Mouse (Mus musculus) MEL (cell line): Measurements from ENCODE around the gene Efcab10. TPM values are rescaled to one million over a fixed set of nuclear protein-coding genes. Genes with fewer than 3 reads are reported as not detected.

Experiments
- DNase-seq: peaks from one replicate; pipeline ENCODE4 v3.0.0; 2011; ENCODE audit warnings: low read depth, low spot score
- H3K27ac ChIP-seq: 2 replicates; pipeline ENCODE4 v1.5.1; 2012; ENCODE audit warnings: low read depth, mild to moderate bottlenecking, control low read depth, low read length, moderate library complexity; ENCODE audit not compliant: control insufficient read depth
- H3K27me3 ChIP-seq, 2 experiments: fragments of 150-350 bp in 1 of 2; sonication (generic) in 1 of 2; 2 replicates each; pipeline ENCODE4 v1.6.1; 2012; ENCODE audit warnings: low read length in 2 of 2, mild to moderate bottlenecking in 2 of 2, improper control_type of control experiment in 1 of 2, moderate library complexity in 1 of 2; ENCODE audit not compliant: insufficient read depth in 2 of 2, control insufficient read depth in 1 of 2
- H3K36me3 ChIP-seq, 2 experiments: 2 replicates each; pipeline ENCODE4 v1.6.1; 2012 to 2014; ENCODE audit warnings: low read length in 2 of 2, improper control_type of control experiment in 1 of 2, inconsistent platforms in 1 of 2, mild to moderate bottlenecking in 1 of 2; ENCODE audit not compliant: insufficient read depth in 2 of 2, control insufficient read depth in 1 of 2
- H3K4me1 ChIP-seq, 2 experiments: fragments of 150-350 bp in 1 of 2; sonication (generic) in 1 of 2; 2 replicates each; pipeline ENCODE4 v1.6.1; 2012; ENCODE audit warnings: low read length in 2 of 2, improper control_type of control experiment in 1 of 2, mild to moderate bottlenecking in 1 of 2; ENCODE audit not compliant: insufficient read depth in 2 of 2, control insufficient read depth in 1 of 2
- H3K4me3 ChIP-seq, 2 experiments: fragments of 150-350 bp in 1 of 2; sonication (generic) in 1 of 2; 2 replicates each; pipeline ENCODE4 v1.5.1; 2012; ENCODE audit warnings: low read depth in 2 of 2, low read length in 2 of 2, mild to moderate bottlenecking in 2 of 2, moderate library complexity in 2 of 2, control low read depth in 1 of 2, improper control_type of control experiment in 1 of 2; ENCODE audit not compliant: control insufficient read depth in 1 of 2, insufficient read depth in 1 of 2
- H3K79me2 ChIP-seq: 2 replicates; pipeline ENCODE4 v1.6.1; 2012; ENCODE audit warnings: mild to moderate bottlenecking, low read length, moderate library complexity; ENCODE audit not compliant: control insufficient read depth, poor library complexity, insufficient read depth
- H3K9ac ChIP-seq: 2 replicates; pipeline ENCODE4 v1.6.1; 2012; ENCODE audit warnings: low read depth, mild to moderate bottlenecking, control low read depth, low read length, moderate library complexity; ENCODE audit not compliant: control insufficient read depth, poor library complexity, severe bottlenecking
- H3K9me3 ChIP-seq: fragments of 150-350 bp; sonication (generic); replicated peaks from 2 replicates; pipeline ENCODE4 v1.6.1; 2012; ENCODE audit warnings: mild to moderate bottlenecking, low read length, improper control_type of control experiment, moderate library complexity; ENCODE audit not compliant: insufficient read depth
- BHLHE40 ChIP-seq: IDR thresholded peaks from 2 replicates; pipeline ENCODE4 v1.6.1; 2012; ENCODE audit warnings: low read depth, mild to moderate bottlenecking, inconsistent platforms, low read length, improper control_type of control experiment, borderline replicate concordance
- CHD2 ChIP-seq: IDR thresholded peaks from 2 replicates; pipeline ENCODE4 v1.6.1; 2011; ENCODE audit warnings: low read length, improper control_type of control experiment
- CTCF ChIP-seq, 3 experiments: IDR thresholded peaks in 2 of 3; conservative IDR thresholded peaks in 1 of 3; 2 replicates each; pipeline ENCODE4 v1.5.1; 2011 to 2012; ENCODE audit warnings: low read length in 3 of 3, low read depth in 2 of 3, mild to moderate bottlenecking in 2 of 3, improper control_type of control experiment in 1 of 3, inconsistent platforms in 1 of 3, mixed read lengths in 1 of 3, moderate library complexity in 1 of 3; ENCODE audit not compliant: control insufficient read depth in 1 of 3, insufficient read depth in 1 of 3, poor library complexity in 1 of 3, severe bottlenecking in 1 of 3
- EP300 ChIP-seq, 2 experiments: IDR thresholded peaks; 2 replicates each; pipeline ENCODE4 v1.6.1; 2011; ENCODE audit warnings: improper control_type of control experiment in 2 of 2, low read length in 2 of 2, low read depth in 1 of 2, mild to moderate bottlenecking in 1 of 2
- ETS1 ChIP-seq: IDR thresholded peaks from 2 replicates; pipeline ENCODE4 v1.6.1; 2012; ENCODE audit warnings: low read depth, mild to moderate bottlenecking, inconsistent platforms, low read length, improper control_type of control experiment, moderate library complexity
- GABPA ChIP-seq: IDR thresholded peaks from 2 replicates; pipeline ENCODE4 v1.6.1; 2012; ENCODE audit warnings: low read depth, mild to moderate bottlenecking, inconsistent platforms, low read length, improper control_type of control experiment, moderate library complexity
- GATA1 ChIP-seq: IDR thresholded peaks from 2 replicates; pipeline ENCODE4 v1.6.1; 2011; ENCODE audit warnings: low read depth, low read length, improper control_type of control experiment
- HCFC1 ChIP-seq: IDR thresholded peaks from 2 replicates; pipeline ENCODE4 v1.6.1; 2012; ENCODE audit warnings: low read depth, mild to moderate bottlenecking, inconsistent platforms, low read length, improper control_type of control experiment, moderate library complexity
- MAX ChIP-seq: IDR thresholded peaks from 2 replicates; pipeline ENCODE4 v1.6.1; 2011; ENCODE audit warnings: low read length, improper control_type of control experiment
- MXI1 ChIP-seq: IDR thresholded peaks from 2 replicates; pipeline ENCODE4 v1.6.1; 2011; ENCODE audit warnings: mild to moderate bottlenecking, low read depth, low read length, improper control_type of control experiment
- MYB ChIP-seq: IDR thresholded peaks from 2 replicates; pipeline ENCODE4 v1.6.1; 2011; ENCODE audit warnings: mild to moderate bottlenecking, low read depth, low read length, improper control_type of control experiment
- MYC ChIP-seq: IDR thresholded peaks from 2 replicates; pipeline ENCODE4 v1.6.1; 2011; ENCODE audit warnings: low read depth, mild to moderate bottlenecking, low read length, improper control_type of control experiment, moderate library complexity
- NELFE ChIP-seq: IDR thresholded peaks from 2 replicates; pipeline ENCODE4 v1.6.1; 2011; ENCODE audit warnings: low read depth, low read length, improper control_type of control experiment
- POLR2AphosphoS5 ChIP-seq: IDR thresholded peaks from 2 replicates; pipeline ENCODE4 v1.6.1; 2012; ENCODE audit warnings: low read depth, borderline replicate concordance, mild to moderate bottlenecking, inconsistent platforms, low read length, moderate library complexity, mixed read lengths
- RAD21 ChIP-seq: IDR thresholded peaks from 2 replicates; pipeline ENCODE4 v1.6.1; 2011; ENCODE audit warnings: mild to moderate bottlenecking, low read depth, low read length, improper control_type of control experiment
- RCOR1 ChIP-seq: IDR thresholded peaks from 2 replicates; pipeline ENCODE4 v1.6.1; 2012; ENCODE audit warnings: low read depth, mild to moderate bottlenecking, inconsistent platforms, low read length, improper control_type of control experiment
- SIN3A ChIP-seq: IDR thresholded peaks from 2 replicates; pipeline ENCODE4 v1.6.1; 2012; ENCODE audit warnings: low read length, improper control_type of control experiment, inconsistent platforms
- SMC3 ChIP-seq: IDR thresholded peaks from 2 replicates; pipeline ENCODE4 v1.6.1; 2011; ENCODE audit warnings: low read depth, low read length, improper control_type of control experiment
- TAL1 ChIP-seq: IDR thresholded peaks from 2 replicates; pipeline ENCODE4 v1.6.1; 2012; ENCODE audit warnings: mild to moderate bottlenecking, inconsistent platforms, low read length, moderate library complexity, mixed read lengths
- TBP ChIP-seq: IDR thresholded peaks from 2 replicates; pipeline ENCODE4 v1.8.0; 2011; ENCODE audit warnings: low read depth, low read length, improper control_type of control experiment
- TCF12 ChIP-seq: IDR thresholded peaks from 2 replicates; pipeline ENCODE4 v1.6.1; 2014; ENCODE audit warnings: low read depth, mild to moderate bottlenecking, inconsistent platforms, low read length, improper control_type of control experiment, moderate library complexity
- UBTF ChIP-seq: IDR thresholded peaks from 2 replicates; pipeline ENCODE4 v1.6.1; 2012; ENCODE audit warnings: low read depth, mild to moderate bottlenecking, inconsistent platforms, low read length, improper control_type of control experiment, moderate library complexity, borderline replicate concordance; ENCODE audit not compliant: insufficient read depth
- USF1 ChIP-seq: IDR thresholded peaks from 2 replicates; pipeline ENCODE4 v1.6.1; 2014; ENCODE audit warnings: low read depth, mild to moderate bottlenecking, inconsistent platforms, low read length, improper control_type of control experiment, moderate library complexity
- USF2 ChIP-seq, 2 experiments: IDR thresholded peaks; 2 replicates each; pipeline ENCODE4 v1.6.1; 2011 to 2012; ENCODE audit warnings: improper control_type of control experiment in 2 of 2, low read length in 2 of 2, borderline replicate concordance in 1 of 2, inconsistent platforms in 1 of 2, low read depth in 1 of 2, mild to moderate bottlenecking in 1 of 2; ENCODE audit not compliant: insufficient read depth in 1 of 2
- ZC3H11A ChIP-seq: IDR thresholded peaks from 2 replicates; pipeline ENCODE4 v1.6.1; 2012; ENCODE audit warnings: low read depth, mild to moderate bottlenecking, inconsistent platforms, low read length, improper control_type of control experiment
- ZMIZ1 ChIP-seq: IDR thresholded peaks from 2 replicates; pipeline ENCODE4 v1.6.1; 2012; ENCODE audit warnings: low read depth, mild to moderate bottlenecking, inconsistent platforms, low read length, improper control_type of control experiment, moderate library complexity
- polyA plus RNA-seq, 2 experiments: library from polyadenylated mRNA; stranded (reverse) in 1 of 2; unstranded in 1 of 2; fragments of >175 nt in 1 of 2; fragments of >200 nt in 1 of 2; gene quantifications; 2 replicates each; pipeline versions ENCODE4 v1.2.1 to v1.2.4; 2012; ENCODE audit warnings: low replicate concordance in 2 of 2, low read depth in 1 of 2; ENCODE audit not compliant: insufficient read length in 2 of 2, insufficient read depth in 1 of 2, missing spikeins in 1 of 2
- total RNA-seq: library from RNA; depleted of rRNA; stranded (reverse); fragments of 300-350 nt; gene quantifications from 2 replicates; pipeline ENCODE4 v1.2.3, GENCODE M21; 2012

Gene Efcab10
- total and polyA plus RNA-seq, 3 experiments, result not detected

GRCm38 (mm10) chr12:33390844-33391560, 3.7 kb upstream of the Efcab10 start:
- H3K4me3 ChIP-seq, result no peak overlapping the region
- no peaks in the 10 kb centered on the region; a peak in 3 of 4 replicates for H3K27me3 ChIP-seq
- no peaks in the 10 kb centered on the region for H3K79me2 ChIP-seq
- DNase-seq, result peak; percentile 24
- no peak for TF ChIP-seq SIN3A
- TF ChIP-seq CHD2, result no peak
- TF ChIP-seq HCFC1, result no peak
- TF ChIP-seq RAD21, result peak; percentile 34
- TF ChIP-seq GATA1, result no peak
- no peak for TF ChIP-seq TCF12
- peak; percentile 11; the same call in 1 of the 2 replicates for TF ChIP-seq SMC3
- no peak for TF ChIP-seq TBP
- TF ChIP-seq CTCF (IDR thresholded peaks at IDR 0.05 in 2 of 3, conservative IDR thresholded peaks at IDR 0.05 in 1 of 3; ENCODE audit: control insufficient read depth in 1 of 3, insufficient read depth in 1 of 3, low read depth in 2 of 3, low read length in 3 of 3, poor library complexity in 1 of 3, severe bottlenecking in 1 of 3), result peak in 2 of 3 experiments; percentile 24 to 50; a peak in 5 of 6 replicates
- no peak for TF ChIP-seq POLR2AphosphoS5
- TF ChIP-seq MYB, result no peak
- no peak for TF ChIP-seq RCOR1
- no peak for TF ChIP-seq USF1
- TF ChIP-seq USF2 (IDR thresholded peaks at IDR 0.05; ENCODE audit: borderline replicate concordance in 1 of 2, insufficient read depth in 1 of 2, low read depth in 1 of 2, low read length in 2 of 2), result no peak
- no peak for TF ChIP-seq MXI1
- TF ChIP-seq NELFE, result no peak
- TF ChIP-seq ZC3H11A, result no peak
- TF ChIP-seq ZMIZ1, result no peak
- TF ChIP-seq GABPA, result no peak
- peaks cover 0 to 4% of the 10 kb centered on the region in 2 experiments; a peak in 2 of 4 replicates for H3K36me3 ChIP-seq
- H3K9me3 ChIP-seq, result no peaks in the 10 kb centered on the region
- no peak overlapping the region for H3K27ac ChIP-seq
- H3K4me1 ChIP-seq, result peaks cover 0 to 2% of the 10 kb centered on the region in 2 experiments; a peak in 1 of 4 replicates
- H3K9ac ChIP-seq, result no peak overlapping the region

- Histone ChIP-seq H3K9ac (peak overlapping the region; percentile 2; the same call in 1 of the 2 replicates), H3K79me2 (no peaks in the 10 kb centered on the region), H3K4me1 (peaks cover 0 to 22% of the 10 kb centered on the region in 2 experiments; a peak in 2 of 4 replicates), H3K9me3 (no peaks in the 10 kb centered on the region), H3K36me3 (peaks cover 0 to 28% of the 10 kb centered on the region in 2 experiments; a peak in 2 of 4 replicates), H3K27ac (peak overlapping the region; percentile 44), H3K4me3 (peak overlapping the region in 1 of 2 experiments; percentile 5; a peak in 1 of 4 replicates), H3K27me3 (no peaks in the 10 kb centered on the region)
- peak; percentile 56 to 68; a peak in 2 of 4 replicates for TF ChIP-seq EP300 (IDR thresholded peaks at IDR 0.05; ENCODE audit: low read depth in 1 of 2, low read length in 2 of 2)
- TF ChIP-seq GATA1, result peak; percentile 59
- no peak for TF ChIP-seq POLR2AphosphoS5
- TF ChIP-seq MXI1, result peak; percentile 60
- TF ChIP-seq SIN3A, result peak; percentile 73
- peak; percentile 35 for TF ChIP-seq TAL1
- TF ChIP-seq UBTF, result no peak
- TF ChIP-seq MYC, result peak; percentile 61; the same call in 1 of the 2 replicates
- peak; percentile 77 for TF ChIP-seq TBP
- TF ChIP-seq BHLHE40, result peak; percentile 61; the same call in 1 of the 2 replicates
- TF ChIP-seq TCF12, result peak; percentile 48
- peak; percentile 7; the same call in 1 of the 2 replicates for TF ChIP-seq SMC3
- TF ChIP-seq MAX, result peak; percentile 53
- no peak for TF ChIP-seq NELFE
- TF ChIP-seq ETS1, result peak; percentile 70
- peak; percentile 86 for DNase-seq
Measured at GRCm38 (mm10) chr12:33403265-33403693, 8.6 kb downstream of the Efcab10 start.
